Mouse (Mus musculus) heart, embryonic 12.5 days (tissue): ENCODE results near the gene Myo19. TPM values are rescaled to one million over a fixed set of nuclear protein-coding genes. Genes with fewer than 3 reads are reported as not detected.

Source experiments
- ATAC-seq: fragments of 200-750 bp; cut with Nextera tagmentation; 2 replicates; pipeline ENCODE4 v1.8.0; 2017; ENCODE audit warnings: moderate TSS enrichment, moderate library complexity; ENCODE audit not compliant: insufficient number of reproducible peaks, low FRiP score
- H3K27ac ChIP-seq: fragments of 300-500 bp; sonication (generic); 2 replicates; pipeline ENCODE4 v1.5.1; 2016; ENCODE audit warnings: mild to moderate bottlenecking, moderate library complexity; ENCODE audit not compliant: poor library complexity, severe bottlenecking
- H3K27me3 ChIP-seq: fragments of 300-500 bp; sonication (generic); replicated peaks from 2 replicates; pipeline ENCODE4 v1.6.1; 2016; ENCODE audit warnings: mild to moderate bottlenecking, moderate library complexity
- H3K36me3 ChIP-seq: fragments of 300-500 bp; sonication (generic); 2 replicates; pipeline ENCODE4 v1.6.1; 2016; ENCODE audit warnings: mild to moderate bottlenecking, moderate library complexity
- H3K4me1 ChIP-seq: fragments of 300-500 bp; sonication (generic); replicated peaks from 2 replicates; pipeline ENCODE4 v1.6.1; 2016; ENCODE audit warnings: mild to moderate bottlenecking
- H3K4me2 ChIP-seq: fragments of 300-500 bp; sonication (generic); 2 replicates; pipeline ENCODE4 v1.6.1; 2016; ENCODE audit warnings: mild to moderate bottlenecking, moderate library complexity
- H3K4me3 ChIP-seq: fragments of 300-500 bp; sonication (generic); 2 replicates; pipeline ENCODE4 v1.5.1; 2016; ENCODE audit warnings: mild to moderate bottlenecking
- H3K9ac ChIP-seq: fragments of 300-500 bp; sonication (generic); 2 replicates; pipeline ENCODE4 v1.6.1; 2016; ENCODE audit warnings: mild to moderate bottlenecking, moderate library complexity
- H3K9me3 ChIP-seq: fragments of 300-500 bp; sonication (generic); replicated peaks from 2 replicates; pipeline ENCODE4 v1.6.1; 2016; ENCODE audit warnings: mild to moderate bottlenecking, moderate library complexity
- WGBS: fragments of 180-500 bp; shearing (Covaris S2); methylation state at CpG from one replicate; pipeline ENCODE4 v1.1.7; 2016; 5-methylcytosine and 5-hydroxymethylcytosine counted together
- polyA plus RNA-seq: library from polyadenylated mRNA; unstranded; fragments of >200 nt; fragmentation: Nextera tagmentation; extraction: Ambion mirVana; gene quantifications from 2 replicates; pipeline ENCODE4 v1.2.1, GENCODE M21; 2016

Gene Myo19
- polyA plus RNA-seq, 1 experiment from 2014 or later, result 8.3 TPM

- Histone ChIP-seq H3K4me2 (no peak overlapping the region), H3K27me3 (peaks cover 23% of the 10 kb centered on the region), H3K9ac (no peak overlapping the region), H3K4me1 (peaks cover 9% of the 10 kb centered on the region; the same call in 1 of the 2 replicates), H3K9me3 (no peaks in the 10 kb centered on the region), H3K4me3 (no peak overlapping the region), H3K27ac (no peak overlapping the region), H3K36me3 (no peaks in the 10 kb centered on the region)
- WGBS, result 78% methylated on average over 6 of the region's 6 CpGs
- ATAC-seq, result no peak
Observed at GRCm38 (mm10) chr11:84947206-84947605, 67.3 kb downstream of the Myo19 start.

GRCm38 (mm10) chr11:84948114-84948513 is 68.2 kb downstream of the Myo19 start:
- WGBS, result 52% methylated on average over 3 of the region's 3 CpGs
- H3K4me2 ChIP-seq, result no peak overlapping the region
- ATAC-seq, result no peak
- H3K36me3 ChIP-seq, result no peaks in the 10 kb centered on the region
- no peak overlapping the region for H3K4me3 ChIP-seq
- no peak overlapping the region for H3K27ac ChIP-seq
- H3K27me3 ChIP-seq, result peaks cover 17% of the 10 kb centered on the region
- H3K4me1 ChIP-seq, result peaks cover 9% of the 10 kb centered on the region; the same call in 1 of the 2 replicates
- no peak overlapping the region for H3K9ac ChIP-seq
- no peaks in the 10 kb centered on the region for H3K9me3 ChIP-seq

- Histone ChIP-seq H3K27ac (no peak overlapping the region), H3K9me3 (no peaks in the 10 kb centered on the region), H3K4me3 (no peak overlapping the region), H3K27me3 (peaks cover 15% of the 10 kb centered on the region), H3K9ac (no peak overlapping the region), H3K36me3 (no peaks in the 10 kb centered on the region), H3K4me1 (peaks cover 9% of the 10 kb centered on the region; the same call in 1 of the 2 replicates), H3K4me2 (no peak overlapping the region)
- WGBS, result 52% methylated on average over 3 of the region's 3 CpGs
- no peak for ATAC-seq
Observed at GRCm38 (mm10) chr11:84948526-84948925, 68.6 kb downstream of the Myo19 start.

GRCm38 (mm10) chr11:84952611-84953010 is 72.7 kb downstream of the Myo19 start:
- Histone ChIP-seq H3K36me3 (no peaks in the 10 kb centered on the region), H3K27ac (no peak overlapping the region), H3K9ac (no peak overlapping the region), H3K9me3 (no peaks in the 10 kb centered on the region), H3K4me3 (no peak overlapping the region), H3K4me1 (peaks cover 3% of the 10 kb centered on the region; the same call in 1 of the 2 replicates), H3K4me2 (no peak overlapping the region), H3K27me3 (peaks cover 20% of the 10 kb centered on the region)
- WGBS, result 22% methylated on average over 2 of the region's 2 CpGs
- no peak for ATAC-seq

GRCm38 (mm10) chr11:84956400-84956799 is 76.5 kb downstream of the Myo19 start:
- no peak overlapping the region for H3K9ac ChIP-seq
- H3K36me3 ChIP-seq, result no peaks in the 10 kb centered on the region
- H3K27me3 ChIP-seq, result peaks cover 39% of the 10 kb centered on the region
- H3K4me3 ChIP-seq, result no peak overlapping the region
- WGBS, result 36% methylated on average over 5 of the region's 5 CpGs
- no peaks in the 10 kb centered on the region for H3K9me3 ChIP-seq
- H3K4me2 ChIP-seq, result no peak overlapping the region
- peaks cover 29% of the 10 kb centered on the region for H3K4me1 ChIP-seq
- no peak for ATAC-seq
- H3K27ac ChIP-seq, result no peak overlapping the region

GRCm38 (mm10) chr11:84957171-84957570 is 77.2 kb downstream of the Myo19 start:
- Histone ChIP-seq H3K4me1 (peaks cover 29% of the 10 kb centered on the region), H3K4me3 (peak overlapping the region; percentile 32), H3K4me2 (peak overlapping the region; percentile 61), H3K9me3 (no peaks in the 10 kb centered on the region), H3K36me3 (no peaks in the 10 kb centered on the region), H3K27ac (no peak overlapping the region), H3K9ac (no peak overlapping the region), H3K27me3 (peaks cover 39% of the 10 kb centered on the region)
- 3% methylated on average over 15 of the region's 15 CpGs for WGBS
- no peak for ATAC-seq

- under 1% methylated on average over 49 of the region's 49 CpGs for WGBS
- H3K4me3 ChIP-seq, result peak within 1 kb of the TSS; percentile 32
- H3K36me3 ChIP-seq, result no peaks in the 10 kb centered on the region
- ATAC-seq, result no peak
- no peak within 1 kb of the TSS for H3K27ac ChIP-seq
- no peaks in the 10 kb centered on the region for H3K9me3 ChIP-seq
- H3K27me3 ChIP-seq, result peaks cover 39% of the 10 kb centered on the region
- peak within 1 kb of the TSS; percentile 61 for H3K4me2 ChIP-seq
- peaks cover 29% of the 10 kb centered on the region for H3K4me1 ChIP-seq
- no peak within 1 kb of the TSS for H3K9ac ChIP-seq
Observed at GRCm38 (mm10) chr11:84957591-84958270, 77.8 kb downstream of the Myo19 start, which contains the start of gene Car4. Gene Car4 (plus strand): TSS chr11:84957786.

- Histone ChIP-seq H3K4me2 (peak overlapping the region; percentile 61), H3K4me3 (peak overlapping the region; percentile 32), H3K36me3 (no peaks in the 10 kb centered on the region), H3K9ac (no peak overlapping the region), H3K4me1 (peaks cover 29% of the 10 kb centered on the region), H3K9me3 (no peaks in the 10 kb centered on the region), H3K27me3 (peaks cover 39% of the 10 kb centered on the region), H3K27ac (no peak overlapping the region)
- no peak for ATAC-seq
- WGBS, result 3% methylated on average over 11 of the region's 11 CpGs
Observed at GRCm38 (mm10) chr11:84958271-84958630, 78.3 kb downstream of the Myo19 start.

- ATAC-seq, result no peak
- H3K4me3 ChIP-seq, result no peak overlapping the region
Observed at GRCm38 (mm10) chr11:84959181-84959580, 79.2 kb downstream of the Myo19 start.

GRCm38 (mm10) chr11:84959701-84960181 is 79.8 kb downstream of the Myo19 start:
- Histone ChIP-seq H3K36me3 (no peaks in the 10 kb centered on the region), H3K9me3 (no peaks in the 10 kb centered on the region), H3K4me1 (peaks cover 29% of the 10 kb centered on the region), H3K27me3 (peaks cover 39% of the 10 kb centered on the region), H3K4me2 (peak overlapping the region; percentile 38), H3K27ac (no peak overlapping the region), H3K4me3 (0 out of 2 replicates have a peak overlapping the region, but pooled peaks have one; percentile 2), H3K9ac (no peak overlapping the region)
- no peak for ATAC-seq
- WGBS, result 2% methylated on average over 9 of the region's 9 CpGs

More at GRCm38 (mm10) chr11:84959181-84959580, 79.2 kb downstream of the Myo19 start:
- Histone ChIP-seq H3K36me3 (no peaks in the 10 kb centered on the region), H3K4me2 (peak overlapping the region; percentile 38), H3K4me1 (peaks cover 29% of the 10 kb centered on the region), H3K9ac (no peak overlapping the region), H3K9me3 (no peaks in the 10 kb centered on the region), H3K27ac (no peak overlapping the region), H3K27me3 (peaks cover 39% of the 10 kb centered on the region)
- WGBS, result 22% methylated on average over 5 of the region's 5 CpGs

GRCm38 (mm10) chr11:84960291-84960690 is 80.3 kb downstream of the Myo19 start:
- H3K4me3 ChIP-seq, result no peak overlapping the region
- H3K27ac ChIP-seq, result no peak overlapping the region
- H3K9me3 ChIP-seq, result no peaks in the 10 kb centered on the region
- 41% methylated on average over 3 of the region's 3 CpGs for WGBS
- H3K4me2 ChIP-seq, result peak overlapping the region; percentile 38
- no peak for ATAC-seq
- no peaks in the 10 kb centered on the region for H3K36me3 ChIP-seq
- H3K9ac ChIP-seq, result no peak overlapping the region
- H3K4me1 ChIP-seq, result peaks cover 29% of the 10 kb centered on the region
- H3K27me3 ChIP-seq, result peaks cover 39% of the 10 kb centered on the region
